Mouse (Mus musculus): Measurements from ENCODE around the gene Trappc10.
"Not testable (repeated sequence)": the region's sequence is repeated elsewhere in the genome, so short reads cannot be mapped to it uniquely, and the experiment has no call there.

The Trappc10 gene

DNA sequence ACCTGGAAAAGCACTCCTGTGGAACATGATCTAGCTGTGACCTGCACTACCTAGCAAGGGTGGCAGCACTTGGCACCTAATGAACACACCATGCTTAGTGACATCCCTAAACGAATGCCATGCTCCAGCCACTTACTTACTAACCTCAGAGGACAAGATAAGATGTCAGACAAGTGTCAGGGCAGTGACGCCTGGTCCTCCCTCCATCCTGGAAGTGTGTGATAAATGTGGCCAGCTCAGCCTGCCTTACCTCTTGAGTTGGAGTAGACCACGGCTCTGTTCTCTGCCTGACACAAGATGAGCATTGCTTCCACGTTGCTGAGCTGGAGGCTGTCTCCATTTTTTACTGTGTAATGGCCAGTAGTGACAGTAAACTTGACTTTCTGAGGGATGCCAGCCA is 43.3 kb downstream of the Trappc10 start:
- no peak for DNase-seq (ENCODE audit: low spot score)

DNA sequence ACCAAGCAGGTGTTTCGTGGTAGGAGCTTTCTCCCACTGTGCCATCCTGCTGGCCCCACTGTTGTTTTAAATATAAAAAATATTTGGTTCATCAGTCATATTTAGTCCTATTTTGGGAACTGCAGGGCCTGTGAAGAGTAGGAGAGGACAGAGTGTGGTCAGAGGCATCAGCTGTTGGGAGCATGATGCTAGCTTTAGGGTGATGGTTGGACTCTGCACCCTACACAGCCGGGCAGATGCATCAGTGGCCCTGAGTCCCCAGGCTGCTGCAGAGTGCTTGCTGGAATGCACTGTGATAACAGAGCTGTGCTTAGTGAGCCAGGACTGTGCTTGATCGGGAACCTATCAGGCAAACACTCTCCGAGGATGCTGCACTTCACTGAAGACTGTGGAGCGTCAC is 51.5 kb downstream of the Trappc10 start:
- DNase-seq (ENCODE audit: low spot score): no peak

DNA sequence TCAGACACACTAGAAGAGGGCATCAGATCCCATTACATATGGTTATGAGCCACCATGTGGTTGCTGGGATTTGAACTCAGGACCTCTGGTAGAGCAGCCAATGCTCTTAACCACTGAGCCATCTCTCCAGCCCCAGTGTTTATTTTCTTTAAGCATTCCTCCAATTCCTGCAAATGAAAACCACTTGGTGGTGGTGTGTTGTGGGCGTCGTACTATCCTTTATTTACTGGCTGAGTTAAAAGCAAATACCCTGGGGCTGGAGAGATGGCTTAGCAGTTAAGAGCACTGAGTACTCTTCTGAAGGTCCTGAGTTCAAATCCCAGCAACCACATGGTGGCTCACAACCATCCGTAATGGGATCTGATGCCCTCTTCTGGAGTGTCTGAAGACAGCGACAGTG is 58.4 kb downstream of the Trappc10 start:
- not testable (repeated sequence) for DNase-seq (ENCODE audit: low spot score)

DNA sequence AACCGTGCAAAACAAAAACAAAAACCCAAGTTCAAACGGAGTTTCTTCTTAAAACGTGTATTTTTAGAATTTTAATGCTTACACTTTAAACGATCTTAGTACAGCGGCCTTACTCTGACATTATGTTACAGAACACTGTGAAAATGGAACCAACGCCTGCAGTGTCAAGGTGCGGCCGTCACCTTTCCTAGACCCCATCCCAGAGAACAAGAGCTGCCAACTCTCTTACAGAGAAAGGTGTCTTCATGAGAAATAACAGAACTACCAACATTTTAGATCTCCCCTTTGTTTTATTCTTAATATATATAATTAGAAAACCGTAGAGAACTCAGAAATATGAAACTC is 59.1 kb downstream of the Trappc10 start:
- no peak for DNase-seq (ENCODE audit: low spot score)

DNA sequence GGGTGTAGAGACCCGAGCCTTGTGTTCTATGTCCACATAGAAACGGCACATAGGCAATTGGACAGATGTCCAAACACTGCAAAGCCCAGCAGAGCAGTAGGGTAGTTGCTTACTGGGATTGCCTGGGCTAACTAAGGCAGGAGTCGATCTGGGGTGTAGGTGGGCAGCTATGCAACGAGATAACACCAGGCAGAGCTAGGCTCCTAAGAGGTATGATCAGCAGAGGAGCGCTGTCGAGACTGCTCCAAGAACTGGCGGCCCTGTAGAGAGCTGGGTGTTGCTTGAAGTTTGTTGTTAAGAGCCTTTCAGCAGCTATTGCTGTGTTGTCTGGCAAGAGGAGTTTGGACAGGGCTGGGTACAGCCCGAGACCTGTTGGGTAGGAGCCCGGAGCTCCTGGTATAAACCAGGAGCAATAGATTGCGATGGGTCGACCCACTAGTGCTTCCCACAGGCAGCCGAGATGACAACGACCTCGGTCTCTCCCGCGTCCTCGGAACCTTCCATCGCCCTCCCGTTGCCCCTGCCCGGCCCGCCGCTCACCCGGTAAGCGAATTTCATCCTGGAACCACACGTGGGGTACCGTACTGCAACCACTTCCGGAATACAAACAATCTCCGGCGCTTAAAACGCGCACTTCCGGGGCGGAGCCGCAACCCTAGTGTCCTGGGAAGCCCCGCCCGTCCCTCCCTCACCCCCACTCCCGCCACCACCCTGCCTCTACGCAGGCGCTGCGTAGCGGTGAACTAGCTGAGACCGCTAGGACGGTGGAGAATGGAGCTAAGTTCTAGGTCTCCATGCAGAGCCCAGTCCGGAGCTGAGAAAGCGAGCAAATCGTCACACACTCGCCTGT is 59.7 kb downstream of the Trappc10 start, which contains the start of gene Pwp2:
Gene Pwp2 (minus strand): TSS at position 619 of the 850 bp plus-strand sequence.
- peak; percentile 39 for DNase-seq (ENCODE audit: low spot score)

DNA sequence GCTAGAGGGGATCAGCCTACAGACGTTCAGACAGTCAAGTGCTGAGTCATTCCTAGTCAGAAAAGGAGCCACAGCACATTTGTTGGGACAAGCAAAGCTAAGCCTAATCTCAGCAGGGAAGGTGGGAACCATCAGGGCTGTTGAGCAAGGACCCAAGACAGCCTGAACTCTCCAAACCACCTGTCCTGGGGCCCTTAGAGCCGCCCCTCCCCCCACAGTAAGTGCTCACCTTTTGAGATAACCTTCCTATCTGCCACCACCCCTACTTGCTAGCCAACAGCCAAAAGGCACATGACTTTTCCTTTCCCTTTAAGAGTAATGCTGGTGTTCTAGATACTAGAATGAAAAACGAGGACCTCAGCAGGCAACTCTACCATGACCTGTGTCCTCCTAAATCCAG is 60.9 kb downstream of the Trappc10 start:
- no peak for DNase-seq (ENCODE audit: low spot score)

DNA sequence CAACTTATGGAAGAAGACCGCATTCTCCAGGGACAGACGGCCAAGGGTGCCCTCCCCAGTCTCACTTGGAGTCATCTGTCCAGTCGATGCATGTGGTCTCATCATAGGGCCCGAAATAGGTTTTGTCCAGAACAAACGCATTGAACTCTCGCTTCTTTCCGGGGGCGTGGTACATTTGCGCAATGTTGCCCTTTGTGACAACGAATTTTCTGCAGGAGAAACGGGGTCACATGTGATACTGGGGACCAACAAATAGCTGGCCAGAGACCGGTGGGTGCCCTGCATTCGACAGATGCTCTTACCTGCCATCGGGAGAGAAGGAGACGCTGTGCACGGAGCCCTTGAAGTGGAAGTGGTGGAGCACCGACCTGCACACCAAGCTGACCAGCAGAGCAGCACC is 62.1 kb downstream of the Trappc10 start:
- no peak for DNase-seq (ENCODE audit: low spot score)

DNA sequence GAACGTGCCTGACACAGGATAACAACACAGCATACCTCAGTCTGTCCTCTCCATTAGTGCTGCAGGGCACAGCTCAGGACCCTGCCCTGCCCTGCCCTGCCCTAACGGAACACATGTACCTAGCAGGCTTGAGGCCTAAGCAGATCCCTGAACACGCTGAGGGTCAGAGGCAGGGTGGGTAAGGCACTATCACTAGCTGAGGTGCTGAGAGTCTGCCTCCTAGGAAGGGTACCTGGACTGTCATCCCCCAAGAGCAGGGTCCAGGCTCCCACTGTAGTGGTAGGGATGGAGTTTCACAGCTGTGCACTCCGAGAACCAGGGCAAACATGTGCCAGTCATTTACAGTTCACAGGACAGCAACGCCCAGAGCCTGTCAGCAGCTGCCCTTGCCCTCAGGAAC is 70.0 kb downstream of the Trappc10 start:
- no peak for DNase-seq (ENCODE audit: low spot score)

DNA sequence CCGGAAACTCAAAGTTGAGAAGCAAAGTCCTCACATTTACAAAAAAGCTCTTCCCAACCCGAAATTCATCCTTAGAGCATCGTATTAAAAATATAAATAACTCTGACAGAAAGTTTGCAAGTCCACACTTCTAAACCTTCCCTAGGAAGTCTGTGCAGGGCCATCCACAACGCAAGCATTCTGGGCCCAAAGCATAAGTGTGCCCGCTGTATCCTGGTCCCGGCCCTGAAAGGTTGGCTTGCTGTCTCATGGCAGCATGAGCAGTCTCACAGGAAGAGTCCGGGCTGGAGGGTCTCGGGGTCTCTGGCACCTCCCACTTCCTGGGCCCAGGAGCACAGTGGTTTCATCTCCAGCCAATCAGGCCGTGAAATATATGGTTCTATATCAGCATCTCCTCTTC is 72.9 kb downstream of the Trappc10 start:
- DNase-seq (ENCODE audit: low spot score): no peak

DNA sequence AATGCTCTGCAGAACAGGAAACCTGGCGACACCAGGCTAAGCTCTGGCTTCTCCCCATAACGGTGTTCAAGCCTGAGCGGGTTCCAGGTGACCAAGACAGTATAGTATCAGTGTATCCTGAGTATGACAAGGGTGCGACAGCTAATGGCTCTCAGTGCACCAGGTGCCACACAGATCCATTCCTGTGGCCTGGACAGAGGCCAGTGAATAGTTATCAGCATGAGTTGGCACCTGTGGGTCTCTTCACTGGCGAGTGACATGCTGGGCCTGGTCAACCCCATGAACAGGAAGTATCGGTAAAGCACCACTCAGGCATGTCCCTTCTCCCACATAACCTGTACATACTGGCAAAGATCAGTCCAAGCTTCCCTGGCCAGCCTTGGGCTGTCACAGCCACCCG is 73.4 kb downstream of the Trappc10 start:
- no peak for DNase-seq (ENCODE audit: low spot score)

DNA sequence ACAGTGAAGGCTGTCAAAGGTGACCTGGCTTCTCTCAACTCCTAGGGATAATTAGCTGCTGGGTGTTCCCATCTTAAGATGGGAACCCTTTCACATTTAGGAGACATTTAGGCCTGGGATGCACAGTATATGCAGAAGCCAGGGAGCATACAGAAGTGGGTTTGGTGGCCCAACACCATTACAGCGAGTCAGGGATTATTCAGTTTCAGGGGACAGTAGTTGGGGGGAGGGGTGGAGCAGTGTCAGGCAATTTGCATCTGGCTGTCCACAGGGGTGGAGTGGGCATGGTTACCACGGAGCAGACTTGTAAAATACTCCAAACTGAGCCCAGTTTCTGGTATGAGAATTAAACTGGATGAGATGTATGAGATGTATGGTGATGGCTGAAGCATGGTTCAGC is 74.0 kb downstream of the Trappc10 start:
- no peak for DNase-seq (ENCODE audit: low spot score)

DNA sequence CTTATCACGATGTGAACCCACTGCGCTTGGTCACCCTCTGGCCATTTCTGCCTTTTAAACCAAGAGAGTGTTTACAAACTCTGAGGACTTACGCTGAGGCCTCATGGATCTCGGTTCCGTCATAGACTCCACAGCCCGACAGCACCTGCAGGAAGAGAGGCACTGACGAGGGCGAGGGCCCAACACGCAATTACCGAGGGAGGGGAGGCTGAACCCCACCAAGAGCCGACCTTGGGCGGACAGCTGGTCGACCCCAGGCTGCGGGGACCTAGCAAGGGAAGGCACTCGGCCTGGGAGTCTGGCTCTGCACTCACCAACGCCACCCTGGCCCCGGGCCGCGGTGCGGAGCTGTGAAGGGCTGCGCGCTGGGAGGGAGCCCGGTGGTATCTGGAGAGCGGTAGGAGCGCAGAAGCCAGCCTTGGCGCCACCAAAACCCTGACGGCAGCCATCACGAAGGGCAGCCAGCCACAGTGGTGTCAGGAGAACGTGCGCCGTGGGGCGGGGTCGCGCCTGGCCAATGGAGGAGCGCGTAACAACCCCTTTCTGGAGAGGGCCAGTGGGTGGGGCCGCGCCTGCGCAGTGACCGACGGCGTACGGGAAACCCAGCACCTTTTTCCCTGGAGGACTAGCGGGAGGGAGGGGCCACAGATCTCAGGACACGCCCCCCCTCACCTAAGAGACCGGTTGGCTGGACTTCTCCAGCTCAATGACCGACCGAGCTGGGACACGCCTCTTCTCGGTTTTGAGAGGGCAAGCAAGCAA is 75.0 kb downstream of the Trappc10 start, which contains the start of gene D10Jhu81e:
Gene D10Jhu81e (minus strand): TSS at position 502 of the 762 bp plus-strand sequence.
- peak; percentile 97 for DNase-seq (ENCODE audit: low spot score)

DNA sequence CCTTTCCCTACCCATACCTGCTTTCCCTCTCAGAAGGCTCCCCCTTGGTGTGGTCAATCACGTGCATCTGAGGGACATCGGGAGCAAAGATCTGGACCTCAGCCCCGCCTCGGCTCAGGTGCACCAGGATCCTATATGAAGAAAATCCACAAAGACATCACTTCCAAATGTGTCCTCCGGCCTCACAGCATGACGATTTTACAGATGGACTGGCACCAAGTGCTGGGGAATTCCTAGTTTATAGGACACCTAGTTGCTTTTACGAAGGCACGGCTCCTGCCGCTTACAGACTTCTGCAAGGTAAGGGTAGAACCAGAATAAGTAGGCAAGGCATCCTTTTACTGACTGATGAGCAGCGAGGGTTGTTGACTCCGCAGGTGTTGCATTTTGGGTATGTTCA is 75.6 kb downstream of the Trappc10 start:
- no peak for DNase-seq (ENCODE audit: low spot score)

DNA sequence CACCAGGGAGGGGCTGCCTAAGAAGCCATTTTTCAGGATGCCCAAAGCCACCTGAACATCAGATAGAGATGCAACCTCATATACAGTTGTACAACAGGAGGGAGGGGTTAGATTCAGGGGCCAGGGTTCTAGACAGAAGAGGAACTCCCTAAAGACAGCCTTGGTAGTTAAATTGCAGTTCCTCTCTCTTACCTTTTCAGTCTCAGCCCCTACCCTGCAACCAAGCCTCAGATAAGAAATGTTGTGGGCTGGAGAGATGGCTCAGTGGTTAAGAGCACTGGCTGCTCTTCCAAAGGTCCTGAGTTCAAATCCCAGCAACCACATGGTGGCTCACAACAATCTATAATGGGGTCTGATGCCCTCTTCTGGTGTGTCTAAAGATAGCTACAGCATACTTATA is 76.7 kb downstream of the Trappc10 start:
- DNase-seq (ENCODE audit: low spot score): no peak

DNA sequence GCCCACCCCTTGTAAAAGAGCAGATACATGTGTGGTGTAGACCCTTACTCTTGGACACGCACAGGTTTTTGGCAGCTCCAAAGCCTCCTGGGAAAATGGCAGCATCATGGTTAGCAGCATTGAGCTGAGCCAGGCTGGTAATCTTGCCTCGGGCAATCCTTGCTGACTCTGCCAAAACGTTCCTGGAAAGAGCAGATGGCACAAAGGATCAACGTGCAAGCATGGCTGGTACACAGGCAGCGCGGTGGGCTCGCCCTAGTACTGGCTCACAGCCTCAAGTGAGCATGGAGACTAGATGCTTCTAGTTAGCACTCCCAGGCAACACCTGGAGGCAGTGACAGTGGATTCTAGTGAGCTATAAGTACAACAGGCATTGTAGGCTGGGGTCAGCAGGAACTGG is 77.1 kb downstream of the Trappc10 start:
- no peak for DNase-seq (ENCODE audit: low spot score)

DNA sequence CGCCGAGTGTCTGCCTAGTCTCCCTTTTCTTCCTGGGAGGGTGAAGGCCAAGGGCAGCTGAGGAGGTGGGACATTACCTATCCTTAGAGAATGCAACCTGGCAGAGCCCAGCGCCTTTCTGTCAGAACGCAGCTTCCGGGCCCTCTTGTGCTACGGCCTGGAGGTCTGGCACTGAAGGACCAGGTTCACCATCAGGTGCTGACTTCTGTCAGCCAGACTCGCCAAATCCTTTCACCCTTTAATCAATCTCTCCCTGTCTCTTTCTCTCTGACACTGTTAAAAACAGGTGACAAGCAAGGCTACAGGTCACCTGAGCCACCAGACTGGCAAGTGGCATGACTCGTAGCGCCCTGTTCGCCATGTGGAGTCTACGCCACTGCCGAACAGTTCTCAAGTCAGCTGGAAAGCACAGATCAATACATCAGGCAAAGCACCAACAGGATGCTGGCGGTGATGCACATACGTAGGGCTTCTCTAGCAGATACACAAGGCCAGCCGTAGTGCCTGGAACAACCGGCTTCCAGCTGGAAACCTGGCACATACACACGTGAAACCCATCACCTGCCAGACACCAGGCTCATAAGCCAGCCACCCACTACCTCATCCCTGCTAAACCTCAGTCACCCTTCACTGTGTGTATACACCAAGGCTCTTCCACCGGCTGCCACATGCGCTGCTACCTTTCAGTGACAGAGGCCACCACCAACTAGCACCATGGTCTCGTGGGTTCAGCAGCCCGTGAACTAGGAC is 79.0 kb downstream of the Trappc10 start:
- DNase-seq (ENCODE audit: low spot score): no peak

DNA sequence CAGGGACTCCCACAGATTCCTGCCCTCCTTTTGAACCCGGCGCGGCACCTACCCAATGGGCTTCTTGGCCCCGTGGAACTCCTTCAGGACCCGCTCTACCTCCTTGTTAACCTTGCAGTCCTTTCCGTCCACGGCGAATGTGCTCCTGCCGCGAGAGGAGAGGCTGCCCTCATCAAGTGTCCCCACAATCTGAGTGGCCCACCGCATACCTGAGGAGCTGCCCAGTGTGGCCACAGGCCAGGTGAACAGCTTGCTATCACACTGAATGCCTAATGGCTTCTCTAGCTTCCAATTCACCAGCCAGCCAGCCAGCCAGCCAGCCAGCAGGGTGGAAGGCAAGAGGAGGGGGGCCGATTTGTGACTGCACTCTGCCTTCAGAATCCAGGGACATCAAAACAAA is 79.7 kb downstream of the Trappc10 start:
- DNase-seq (ENCODE audit: low spot score): no peak

DNA sequence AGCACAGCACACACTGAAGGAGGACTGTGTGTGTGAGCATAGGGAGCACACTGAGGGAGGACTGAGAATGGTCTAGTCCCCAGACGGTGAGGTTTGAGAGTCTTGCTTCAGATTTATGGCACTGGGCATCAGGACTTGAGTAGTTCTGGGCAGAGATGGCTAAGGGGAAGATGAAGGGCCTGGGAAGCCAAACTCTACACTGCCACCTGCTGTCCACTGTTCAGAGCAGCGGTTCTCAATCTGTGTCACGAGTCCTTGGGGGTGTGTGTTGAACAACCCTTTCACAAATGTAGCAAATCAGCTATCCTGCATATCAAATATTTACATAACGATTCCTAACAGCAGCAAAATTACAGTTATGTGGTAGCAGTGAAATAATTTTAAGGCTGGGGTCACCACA is 80.5 kb downstream of the Trappc10 start:
- DNase-seq (ENCODE audit: low spot score): no peak

DNA sequence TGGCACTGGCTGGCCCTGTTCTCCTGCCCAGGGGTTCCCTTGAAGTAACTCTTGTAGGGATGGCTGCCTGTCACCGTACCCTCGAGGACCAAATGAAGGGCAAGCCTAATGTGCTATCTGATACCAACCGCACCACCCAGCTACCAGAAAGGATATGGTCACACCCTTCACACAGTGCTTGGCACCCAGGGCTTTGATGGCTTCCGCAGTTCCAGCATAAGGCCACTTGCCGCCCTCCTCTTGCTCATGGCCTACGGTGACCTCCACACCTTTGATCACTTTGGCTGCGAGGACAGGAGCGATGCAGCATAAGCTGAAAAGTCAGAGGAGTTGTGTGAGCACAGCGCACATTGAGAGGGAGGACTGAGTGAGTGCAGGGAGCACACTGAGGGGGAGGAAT is 81.2 kb downstream of the Trappc10 start:
- no peak for DNase-seq (ENCODE audit: low spot score)

DNA sequence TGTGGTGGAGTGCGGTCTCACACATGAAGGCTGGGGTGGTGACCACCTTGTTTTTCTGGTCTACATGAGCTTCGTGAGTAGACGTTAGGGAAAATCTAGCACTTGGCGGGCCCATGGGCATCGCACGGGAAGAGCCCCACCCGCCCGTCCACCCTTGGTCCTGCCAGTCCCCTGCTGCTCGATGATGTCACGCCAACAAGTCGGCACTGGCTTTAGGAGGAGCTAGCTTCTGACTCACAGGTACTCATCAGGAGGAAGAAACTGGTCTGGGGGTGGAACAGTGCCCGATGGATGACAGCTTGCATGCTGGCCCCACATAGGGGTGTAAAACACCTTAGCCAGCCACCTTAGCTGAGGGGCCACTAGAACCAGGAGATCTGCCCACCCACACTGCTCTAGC is 81.8 kb downstream of the Trappc10 start:
- no peak for DNase-seq (ENCODE audit: low spot score)

DNA sequence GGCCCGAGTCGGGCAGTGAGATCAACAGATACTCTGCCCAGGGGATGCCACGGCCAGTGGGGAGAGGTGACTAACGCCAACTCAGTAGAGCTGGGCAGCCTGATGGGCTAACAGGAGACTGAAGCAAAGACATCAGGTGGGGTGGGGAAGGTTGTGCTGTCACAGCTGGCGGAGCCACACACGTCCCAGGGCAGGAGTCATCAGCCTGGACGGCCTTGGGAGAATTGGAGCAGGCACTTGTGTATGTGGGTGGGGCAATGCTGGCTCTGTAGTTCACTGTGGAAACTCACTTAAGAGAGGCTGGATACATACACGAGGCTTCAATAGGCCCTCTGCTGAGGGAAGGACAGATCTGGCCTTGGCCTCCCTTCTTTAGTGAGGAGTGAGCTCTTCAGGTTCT is 83.3 kb downstream of the Trappc10 start:
- DNase-seq (ENCODE audit: low spot score): no peak

DNA sequence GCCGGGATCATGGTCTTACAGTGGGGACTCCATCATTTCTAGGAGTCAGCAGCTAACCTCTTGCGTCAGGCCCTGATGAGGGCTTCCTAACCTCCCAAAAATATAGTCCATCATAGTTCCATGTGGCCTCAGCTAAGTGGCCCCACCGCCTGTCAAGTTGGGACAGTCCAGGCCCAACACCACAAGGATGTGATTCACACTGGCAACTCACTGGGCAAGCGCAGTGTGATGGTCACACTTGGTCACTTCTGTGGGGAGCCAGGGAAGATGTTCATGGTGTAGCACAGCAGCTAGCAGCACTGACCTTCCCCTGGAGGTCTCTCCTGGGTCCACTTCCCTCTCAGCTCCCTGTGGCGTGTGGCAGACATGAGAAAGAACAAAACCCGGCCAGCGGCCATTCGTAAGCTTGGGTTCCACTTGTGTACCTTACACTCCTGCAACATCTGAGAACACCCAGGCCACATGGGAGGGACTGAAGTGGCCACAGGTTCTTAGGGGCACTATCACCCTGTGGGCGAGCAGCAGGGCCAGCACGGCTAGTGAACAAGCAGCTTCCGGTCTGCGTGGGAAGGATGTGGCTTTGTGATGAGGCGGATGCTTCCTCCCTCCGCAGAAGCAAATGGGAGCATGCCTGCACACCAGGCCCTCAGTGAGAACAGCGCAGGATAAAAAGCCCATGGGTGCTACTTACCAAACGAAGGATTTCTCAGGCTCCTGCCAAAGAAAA is 83.9 kb downstream of the Trappc10 start:
- DNase-seq (ENCODE audit: low spot score): no peak
